Mouse (Mus musculus) heart, embryonic 16.5 days (tissue): Measurements from ENCODE around the gene Guca1b. TPM values are rescaled to one million over a fixed set of nuclear protein-coding genes. Genes with fewer than 3 reads are reported as not detected.

Experiments
- ATAC-seq: fragments of 200-750 bp; cut with Nextera tagmentation; replicated peaks from 2 replicates; pipeline ENCODE4 v1.8.0; 2017; ENCODE audit warnings: moderate number of reproducible peaks; ENCODE audit not compliant: insufficient read depth, low FRiP score; ENCODE audit errors: extremely low read depth
- H3K27ac ChIP-seq: fragments of 300-500 bp; sonication (generic); 2 replicates; pipeline ENCODE4 v1.5.1; 2014; ENCODE audit warnings: mild to moderate bottlenecking, low read length, control low read depth, moderate library complexity
- H3K27me3 ChIP-seq: fragments of 300-500 bp; sonication (generic); 2 replicates; pipeline ENCODE4 v1.6.1; 2014; ENCODE audit warnings: low read length, mixed read lengths; ENCODE audit not compliant: control insufficient read depth, insufficient read depth
- H3K36me3 ChIP-seq: fragments of 300-500 bp; sonication (generic); 2 replicates; pipeline ENCODE4 v1.6.1; 2014; ENCODE audit not compliant: control insufficient read depth, insufficient read depth
- H3K4me1 ChIP-seq: fragments of 300-500 bp; sonication (generic); 2 replicates; pipeline ENCODE4 v1.6.1; 2014; ENCODE audit warnings: low read length, mixed read lengths; ENCODE audit not compliant: control insufficient read depth, insufficient read depth
- H3K4me2 ChIP-seq: fragments of 300-500 bp; sonication (generic); 2 replicates; pipeline ENCODE4 v1.6.1; 2014; ENCODE audit warnings: low read depth, mild to moderate bottlenecking, control low read depth, low read length
- H3K4me3 ChIP-seq: fragments of 300-500 bp; sonication (generic); 2 replicates; pipeline ENCODE4 v1.5.1; 2014; ENCODE audit warnings: mild to moderate bottlenecking, control low read depth, low read length
- H3K9ac ChIP-seq: fragments of 300-500 bp; sonication (generic); 2 replicates; pipeline ENCODE4 v1.6.1; 2014; ENCODE audit warnings: low read length, control low read depth
- H3K9me3 ChIP-seq: fragments of 300-500 bp; sonication (generic); replicated peaks from 2 replicates; pipeline ENCODE4 v1.6.1; 2016; ENCODE audit warnings: low read length; ENCODE audit not compliant: control insufficient read depth
- WGBS: fragments of 180-500 bp; shearing (Covaris S2); extraction: QIAGEN DNeasy Blood & Tissue Kit; methylation state at CpG from one replicate; pipeline ENCODE4 v1.1.7; 2014; 5-methylcytosine and 5-hydroxymethylcytosine counted together
- polyA plus RNA-seq: library from polyadenylated mRNA; unstranded; fragments of >200 nt; fragmentation: Nextera tagmentation; extraction: Ambion mirVana; gene quantifications from 2 replicates; pipeline ENCODE4 v1.2.1, GENCODE M21; 2015

The Guca1b gene
- polyA plus RNA-seq: 0.95 and 1.2 TPM in 2 replicates

- H3K4me3 ChIP-seq: no peak within 1 kb of the TSS
- H3K36me3 ChIP-seq: peaks cover 7% of the 10 kb centered on the region; the same call in 1 of the 2 replicates
- ATAC-seq: no peak
- H3K9me3 ChIP-seq: peaks cover 5% of the 10 kb centered on the region; the same call in 1 of the 2 replicates
- no peak within 1 kb of the TSS for H3K27ac ChIP-seq
- no peaks in the 10 kb centered on the region for H3K27me3 ChIP-seq
- WGBS: 45% methylated on average over 10 of the region's 10 CpGs
- H3K9ac ChIP-seq: no peak within 1 kb of the TSS
- no peaks in the 10 kb centered on the region for H3K4me1 ChIP-seq
- H3K4me2 ChIP-seq: no peak within 1 kb of the TSS
These were observed at the start of gene Guca1b for GRCm38 (mm10) chr17:47385145-47385544. Guca1b (plus strand) TSS chr17:47385393.

DNA sequence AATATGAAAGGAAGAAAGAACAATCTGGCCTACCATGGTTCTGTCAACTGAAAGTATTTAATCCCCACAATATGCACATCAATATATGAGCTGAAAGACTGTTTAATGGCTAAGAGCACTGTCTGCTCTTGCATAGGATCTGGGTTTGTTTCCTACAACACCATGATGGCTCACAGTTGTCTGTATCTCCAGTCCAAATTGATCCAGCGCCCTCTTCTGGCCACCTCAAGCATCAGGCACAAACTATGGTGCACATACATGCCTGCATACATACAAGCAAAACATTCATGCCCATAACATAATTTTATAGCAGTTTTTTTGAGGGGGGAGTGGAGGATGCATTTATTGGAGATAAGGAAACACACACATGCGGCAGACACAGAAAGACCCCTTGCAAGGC, 42.1 kb upstream of the Guca1b start:
- Histone ChIP-seq H3K9me3 (peaks cover 9% of the 10 kb centered on the region), H3K36me3 (peaks cover 46% of the 10 kb centered on the region), H3K27me3 (no peaks in the 10 kb centered on the region), H3K4me2 (no peak overlapping the region), H3K4me3 (no peak overlapping the region), H3K4me1 (no peaks in the 10 kb centered on the region), H3K9ac (no peak overlapping the region), H3K27ac (no peak overlapping the region)
- no peak for ATAC-seq
- 81% methylated on average over 2 of the region's 2 CpGs for WGBS

GRCm38 (mm10) chr17:47349721-47350319, 35.4 kb upstream of the Guca1b start:
- Histone ChIP-seq H3K9ac (no peak overlapping the region), H3K4me1 (no peaks in the 10 kb centered on the region), H3K9me3 (peaks cover 23% of the 10 kb centered on the region), H3K27ac (no peak overlapping the region), H3K4me2 (no peak overlapping the region), H3K36me3 (peaks cover 51% of the 10 kb centered on the region), H3K4me3 (no peak overlapping the region), H3K27me3 (no peaks in the 10 kb centered on the region)
- ATAC-seq: no peak
- 91% methylated on average over 3 of the region's 3 CpGs for WGBS

- no peak for ATAC-seq
- Histone ChIP-seq H3K4me3 (no peak overlapping the region), H3K9me3 (0 out of 2 replicates have a peak, but pooled peaks cover 3% of the 10 kb centered on the region), H3K9ac (no peak overlapping the region), H3K4me1 (no peaks in the 10 kb centered on the region), H3K27me3 (no peaks in the 10 kb centered on the region), H3K27ac (no peak overlapping the region), H3K36me3 (peaks cover 28% of the 10 kb centered on the region), H3K4me2 (no peak overlapping the region)
- WGBS: 47% methylated on average over 6 of the region's 6 CpGs
These were observed 25.2 kb upstream of the Guca1b start for GRCm38 (mm10) chr17:47359964-47360363.

DNA sequence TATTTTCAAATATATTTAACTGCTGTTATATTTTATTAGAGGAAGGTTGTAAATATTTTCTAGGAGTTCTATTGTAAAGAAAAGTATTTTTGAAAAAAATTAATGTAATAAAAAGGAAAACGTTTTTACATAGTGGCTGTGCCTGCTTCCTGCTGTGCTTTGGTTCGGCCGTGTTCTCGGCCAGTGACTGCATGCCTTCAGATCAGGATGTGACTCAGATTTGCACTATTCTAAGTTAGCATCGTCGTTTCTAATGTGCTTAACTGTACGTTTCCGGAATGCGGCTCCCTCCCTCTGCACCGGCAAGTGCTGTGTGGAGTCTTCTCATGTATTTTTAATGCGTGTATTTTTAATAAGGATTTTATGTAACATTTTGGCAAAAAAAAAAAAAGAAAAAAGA, 23.9 kb upstream of the Guca1b start:
- no peaks in the 10 kb centered on the region for H3K9me3 ChIP-seq
- H3K4me1 ChIP-seq: no peaks in the 10 kb centered on the region
- H3K4me3 ChIP-seq: no peak overlapping the region
- 71% methylated on average over 11 of the region's 11 CpGs for WGBS
- no peaks in the 10 kb centered on the region for H3K27me3 ChIP-seq
- ATAC-seq: no peak
- H3K27ac ChIP-seq: no peak overlapping the region
- no peak overlapping the region for H3K4me2 ChIP-seq
- no peak overlapping the region for H3K9ac ChIP-seq
- H3K36me3 ChIP-seq: peaks cover 15% of the 10 kb centered on the region

GRCm38 (mm10) chr17:47368401-47369086, 16.6 kb upstream of the Guca1b start, which contains the start of gene Mrps10:
Mrps10 (plus strand) TSS chr17:47368887.
- no peak within 1 kb of the TSS for H3K27ac ChIP-seq
- ATAC-seq: peak; percentile 81
- H3K9me3 ChIP-seq: no peaks in the 10 kb centered on the region
- peak within 1 kb of the TSS; percentile 80 for H3K9ac ChIP-seq
- WGBS: 3% methylated on average over 35 of the region's 35 CpGs
- H3K27me3 ChIP-seq: no peaks in the 10 kb centered on the region; the same call in 1 of the 2 replicates
- peaks cover 11% of the 10 kb centered on the region for H3K4me1 ChIP-seq
- peak within 1 kb of the TSS; percentile 68 for H3K4me3 ChIP-seq
- H3K4me2 ChIP-seq: peak within 1 kb of the TSS; percentile 93
- H3K36me3 ChIP-seq: peaks cover 9% of the 10 kb centered on the region; the same call in 1 of the 2 replicates

DNA sequence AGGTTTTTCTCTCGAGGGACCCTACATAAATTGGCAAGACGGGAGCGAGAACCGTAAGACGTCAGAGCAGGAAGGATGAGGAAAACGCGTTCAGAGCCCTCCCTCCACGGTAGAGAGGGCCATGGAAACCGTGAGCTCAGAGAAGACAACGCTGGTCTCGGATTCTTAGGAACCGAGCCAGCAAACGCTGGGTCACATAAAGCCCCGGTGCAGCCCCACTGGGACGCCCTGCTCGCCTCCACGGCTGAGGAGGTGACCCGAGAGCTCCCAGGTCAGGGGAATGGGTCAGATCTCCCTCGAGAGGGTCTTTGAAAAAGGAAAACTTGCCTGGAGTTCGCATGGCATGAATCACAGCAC, 16.1 kb upstream of the Guca1b start:
- ATAC-seq: peak; percentile 26; the same call in 1 of the 2 replicates
- 3% methylated on average over 20 of the region's 20 CpGs for WGBS
- H3K36me3 ChIP-seq: peaks cover 12% of the 10 kb centered on the region; the same call in 1 of the 2 replicates
- peak overlapping the region; percentile 68 for H3K4me3 ChIP-seq
- H3K27ac ChIP-seq: no peak overlapping the region
- H3K9ac ChIP-seq: peak overlapping the region; percentile 80
- H3K4me2 ChIP-seq: peak overlapping the region; percentile 93
- no peaks in the 10 kb centered on the region for H3K9me3 ChIP-seq
- peaks cover 11% of the 10 kb centered on the region for H3K4me1 ChIP-seq
- H3K27me3 ChIP-seq: no peaks in the 10 kb centered on the region; the same call in 1 of the 2 replicates

DNA sequence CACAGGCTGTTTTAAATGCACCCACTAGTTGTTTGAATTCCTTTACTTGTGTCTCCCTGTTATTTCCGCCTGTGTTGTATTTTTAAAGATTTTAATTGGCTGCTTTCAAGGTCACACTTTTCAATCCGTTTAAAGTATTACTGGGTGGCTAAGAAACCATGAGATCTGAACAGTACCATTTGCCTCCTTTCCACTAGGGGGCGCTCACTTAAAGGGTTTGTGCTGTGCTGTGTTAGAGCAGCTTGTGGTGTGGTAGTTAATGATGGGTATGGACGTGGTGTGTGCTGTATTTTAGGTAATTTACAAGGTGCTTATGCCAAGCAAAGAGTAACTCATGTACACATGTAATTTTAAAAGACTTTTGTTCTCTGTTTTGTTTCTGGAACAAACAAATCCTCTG, 13.7 kb upstream of the Guca1b start:
- peaks cover 11% of the 10 kb centered on the region for H3K4me1 ChIP-seq
- 0 out of 2 replicates have a peak, but pooled peaks have one; percentile 59 for ATAC-seq
- no peak overlapping the region for H3K27ac ChIP-seq
- no peak overlapping the region for H3K4me3 ChIP-seq
- H3K4me2 ChIP-seq: no peak overlapping the region
- no peaks in the 10 kb centered on the region; the same call in 1 of the 2 replicates for H3K27me3 ChIP-seq
- H3K9ac ChIP-seq: no peak overlapping the region
- no peaks in the 10 kb centered on the region for H3K9me3 ChIP-seq
- peaks cover 35% of the 10 kb centered on the region for H3K36me3 ChIP-seq
- 8% methylated on average over 4 of the region's 4 CpGs for WGBS

DNA sequence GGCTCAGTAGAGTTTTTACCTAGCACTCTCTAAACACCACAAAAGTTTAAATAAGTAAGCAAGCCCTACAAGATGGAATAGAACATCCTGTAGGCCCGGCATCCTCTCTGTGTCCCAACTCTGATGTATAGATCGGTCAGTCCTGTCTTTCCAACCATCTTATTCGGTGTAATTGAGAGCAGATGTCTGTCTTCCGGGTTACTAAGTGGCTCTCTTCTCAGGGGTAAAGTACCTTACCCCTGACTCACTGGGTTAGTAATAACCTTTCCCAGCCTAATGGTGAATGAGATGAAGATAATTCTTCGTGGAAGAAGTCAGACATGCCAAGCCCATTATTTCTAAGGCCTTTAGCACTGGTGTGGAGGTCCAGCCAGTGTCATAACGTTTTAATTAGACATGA, 11.2 kb upstream of the Guca1b start:
- Histone ChIP-seq H3K27me3 (no peaks in the 10 kb centered on the region), H3K4me2 (no peak overlapping the region), H3K4me3 (no peak overlapping the region), H3K4me1 (peaks cover 11% of the 10 kb centered on the region), H3K27ac (no peak overlapping the region), H3K9me3 (no peaks in the 10 kb centered on the region), H3K36me3 (peaks cover 47% of the 10 kb centered on the region), H3K9ac (no peak overlapping the region)
- no peak for ATAC-seq
- 81% methylated on average over 6 of the region's 6 CpGs for WGBS
